Mouse (Mus musculus) intestine, embryonic 15.5 days (tissue): ENCODE measurements around the gene Syt14. TPM values are rescaled to one million over a fixed set of nuclear protein-coding genes. Genes with fewer than 3 reads are reported as not detected.

Experiments used
- polyA plus RNA-seq: library from polyadenylated mRNA; unstranded; fragments of >200 nt; fragmentation: Nextera tagmentation; extraction: Ambion mirVana; gene quantifications from 2 replicates; pipeline ENCODE4 v1.2.1, GENCODE M21; 2015

Syt14 gene
- polyA plus RNA-seq, 1 experiment from 2014 or later: 2.3 TPM

Other genes with a start within 250 kb of the Syt14 start
- 12.8 and 14.2 TPM in 2 replicates for gene Sertad4, start 180.0 kb downstream of the Syt14 start, polyA plus RNA-seq
- gene Diexf, start 94.5 kb upstream of the Syt14 start, polyA plus RNA-seq: 7.5 and 9.7 TPM in 2 replicates
- gene Irf6, start 117.3 kb upstream of the Syt14 start, polyA plus RNA-seq: 77.3 and 81.9 TPM in 2 replicates
- 14.1 and 14.3 TPM in 2 replicates for gene A130010J15Rik, start 132.3 kb upstream of the Syt14 start, polyA plus RNA-seq
- 3.8 and 4.1 TPM in 2 replicates for gene Traf3ip3, start 165.9 kb upstream of the Syt14 start, polyA plus RNA-seq
- gene Lamb3, start 171.9 kb upstream of the Syt14 start, polyA plus RNA-seq: 3.9 and 4.4 TPM in 2 replicates
- 1.3 and 1.4 TPM in 2 replicates for gene Hsd11b1, start 228.3 kb upstream of the Syt14 start, polyA plus RNA-seq
- gene G0s2, start 237.4 kb upstream of the Syt14 start, polyA plus RNA-seq: 21.9 and 23.7 TPM in 2 replicates